Mouse (Mus musculus) ES-E14 (cell line): ENCODE data around the gene Ust. TPM values are rescaled to one million over a fixed set of nuclear protein-coding genes. Genes with fewer than 3 reads are reported as not detected.

Experiments used
- DNase-seq: peaks from one replicate; pipeline ENCODE4 v3.0.0-alpha.2; 2013; ENCODE audit warnings: low read depth, low spot score
- H3K27ac ChIP-seq: 2 replicates; pipeline ENCODE4 v1.5.1; 2012; ENCODE audit warnings: low read depth, mild to moderate bottlenecking, low read length, moderate library complexity, mixed read lengths; ENCODE audit not compliant: poor library complexity, insufficient read depth, severe bottlenecking
- H3K36me3 ChIP-seq: 2 replicates; pipeline ENCODE4 v1.6.1; 2012; ENCODE audit warnings: mild to moderate bottlenecking, low read length, moderate library complexity, mixed read lengths; ENCODE audit not compliant: control insufficient read depth, poor library complexity, insufficient read depth, severe bottlenecking
- H3K4me1 ChIP-seq, 2 experiments: fragments of 150-350 bp in 1 of 2; sonication (generic) in 1 of 2; 2 replicates each; pipeline ENCODE4 v1.6.1; 2012; ENCODE audit warnings: low read length in 2 of 2, mild to moderate bottlenecking in 1 of 2, mixed read lengths in 1 of 2; ENCODE audit not compliant: control insufficient read depth in 2 of 2, insufficient read depth in 2 of 2, poor library complexity in 1 of 2
- H3K4me3 ChIP-seq, 2 experiments: fragments of 150-350 bp in 1 of 2; sonication (generic) in 1 of 2; 2 replicates each; pipeline ENCODE4 v1.5.1; 2012; ENCODE audit warnings: low read length in 2 of 2, low read depth in 1 of 2, mild to moderate bottlenecking in 1 of 2, mixed read lengths in 1 of 2; ENCODE audit not compliant: insufficient read depth in 1 of 2, poor library complexity in 1 of 2, severe bottlenecking in 1 of 2
- H3K9ac ChIP-seq: 2 replicates; pipeline ENCODE4 v1.6.1; 2012; ENCODE audit warnings: low read depth, mild to moderate bottlenecking, low read length, mixed read lengths; ENCODE audit not compliant: poor library complexity, insufficient read depth, severe bottlenecking
- H3K9me3 ChIP-seq: fragments of 150-350 bp; sonication (generic); 2 replicates; pipeline ENCODE4 v1.6.1; 2012; ENCODE audit warnings: low read depth, mild to moderate bottlenecking, low read length; ENCODE audit not compliant: control insufficient read depth, insufficient read depth
- CHD2 ChIP-seq: IDR thresholded peaks from 2 replicates; pipeline ENCODE4 v1.6.1; 2014; ENCODE audit warnings: mild to moderate bottlenecking, low read depth, low read length, inconsistent platforms
- HCFC1 ChIP-seq: IDR thresholded peaks from 2 replicates; pipeline ENCODE4 v1.6.1; 2012; ENCODE audit warnings: low read length, inconsistent platforms, borderline replicate concordance; ENCODE audit not compliant: insufficient read depth
- MAFK ChIP-seq: IDR thresholded peaks from 2 replicates; pipeline ENCODE4 v1.6.1; 2014; ENCODE audit warnings: mild to moderate bottlenecking, low read depth, low read length, inconsistent platforms; ENCODE audit not compliant: insufficient read depth
- ZC3H11A ChIP-seq: IDR thresholded peaks from 2 replicates; pipeline ENCODE4 v1.6.1; 2012; ENCODE audit warnings: low read depth, mild to moderate bottlenecking, inconsistent platforms, low read length, borderline replicate concordance
- ZNF384 ChIP-seq: IDR thresholded peaks from 2 replicates; pipeline ENCODE4 v1.6.1; 2012; ENCODE audit warnings: low read depth, low read length, inconsistent platforms
- in situ Hi-C, 2 experiments: fragments of 600-800 bp; cut with MboI; formaldehyde crosslinking; loops; one replicate each; pipeline ENCODE4 v1.15.1; 2025; ENCODE audit warnings: low sequenced_read_pairs in 2 of 2, inconsistent platforms in 1 of 2; ENCODE audit not compliant: unreplicated experiment in 2 of 2
- total RNA-seq: library from RNA; depleted of rRNA; stranded (reverse); fragments of 300-350 nt; gene quantifications from 2 replicates; pipeline ENCODE4 v1.2.3, GENCODE M21; 2012

Gene Ust
- total RNA-seq, 1 experiment, result 4.9 TPM

DNA sequence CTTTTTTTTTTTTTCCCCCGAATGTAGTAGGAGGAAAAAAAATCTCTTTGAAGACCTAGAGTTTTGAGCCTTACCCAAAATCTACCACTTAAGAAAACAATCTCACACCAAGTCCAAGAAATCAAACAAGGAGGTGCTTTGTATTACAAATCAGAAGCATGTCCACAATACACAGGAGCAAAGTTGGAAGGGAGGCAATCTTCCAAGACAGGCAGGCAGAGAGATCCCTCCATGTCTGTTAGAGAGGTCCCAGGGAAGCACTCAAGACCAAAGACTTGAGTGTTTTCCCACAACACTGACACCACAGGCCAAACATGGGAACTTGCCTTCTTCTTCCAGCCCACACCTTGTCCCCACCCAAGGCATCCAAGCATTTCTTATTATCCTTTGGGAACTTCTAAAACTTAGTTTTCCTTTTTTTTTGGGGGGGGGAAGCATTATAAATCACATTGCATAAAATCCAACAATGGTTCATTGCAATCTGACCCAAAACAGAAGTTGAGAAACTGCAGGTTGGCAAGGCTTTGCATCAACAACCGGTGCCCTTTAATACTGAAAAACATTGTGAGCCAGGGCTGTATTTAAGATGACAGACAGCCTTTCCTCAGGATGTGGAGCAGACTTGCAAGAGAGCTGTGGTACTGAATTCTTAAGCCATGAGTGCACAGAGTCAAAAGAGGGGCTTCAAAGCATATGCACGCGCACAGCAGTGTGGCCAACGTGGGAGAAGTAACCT lies 49.8 kb downstream of the Ust start:
- Histone ChIP-seq H3K27ac (no peak overlapping the region), H3K4me1 (no peaks in the 10 kb centered on the region), H3K4me3 (no peak overlapping the region), H3K9ac (no peak overlapping the region), H3K36me3 (no peaks in the 10 kb centered on the region), H3K9me3 (no peaks in the 10 kb centered on the region)
- DNase-seq, result no peak
- no peak for TF ChIP-seq ZC3H11A
- TF ChIP-seq HCFC1, result no peak
- no peak for TF ChIP-seq ZNF384
- TF ChIP-seq MAFK, result no peak
- TF ChIP-seq CHD2, result no peak
- in situ Hi-C loops, result no loop called here

GRCm38 (mm10) chr10:8465918-8466317 lies 52.7 kb downstream of the Ust start:
- DNase-seq, result no peak
- H3K9ac ChIP-seq, result no peak overlapping the region
- in situ Hi-C loops, result no loop called here
- H3K36me3 ChIP-seq, result no peaks in the 10 kb centered on the region
- TF ChIP-seq CHD2 (no peak), MAFK (no peak), ZC3H11A (no peak), ZNF384 (no peak), HCFC1 (no peak)
- no peak overlapping the region for H3K4me3 ChIP-seq
- H3K9me3 ChIP-seq, result no peaks in the 10 kb centered on the region
- H3K4me1 ChIP-seq, result no peaks in the 10 kb centered on the region
- H3K27ac ChIP-seq, result no peak overlapping the region

GRCm38 (mm10) chr10:8465216-8465615 lies 53.4 kb downstream of the Ust start:
- H3K4me1 ChIP-seq, result no peaks in the 10 kb centered on the region
- DNase-seq, result no peak
- H3K9me3 ChIP-seq, result no peaks in the 10 kb centered on the region
- no peak overlapping the region for H3K4me3 ChIP-seq
- no peak overlapping the region for H3K27ac ChIP-seq
- in situ Hi-C loops, result no loop called here
- no peak overlapping the region for H3K9ac ChIP-seq
- TF ChIP-seq CHD2, result no peak
- no peak for TF ChIP-seq ZNF384
- TF ChIP-seq MAFK, result no peak
- no peak for TF ChIP-seq ZC3H11A
- no peak for TF ChIP-seq HCFC1
- no peaks in the 10 kb centered on the region for H3K36me3 ChIP-seq

DNA sequence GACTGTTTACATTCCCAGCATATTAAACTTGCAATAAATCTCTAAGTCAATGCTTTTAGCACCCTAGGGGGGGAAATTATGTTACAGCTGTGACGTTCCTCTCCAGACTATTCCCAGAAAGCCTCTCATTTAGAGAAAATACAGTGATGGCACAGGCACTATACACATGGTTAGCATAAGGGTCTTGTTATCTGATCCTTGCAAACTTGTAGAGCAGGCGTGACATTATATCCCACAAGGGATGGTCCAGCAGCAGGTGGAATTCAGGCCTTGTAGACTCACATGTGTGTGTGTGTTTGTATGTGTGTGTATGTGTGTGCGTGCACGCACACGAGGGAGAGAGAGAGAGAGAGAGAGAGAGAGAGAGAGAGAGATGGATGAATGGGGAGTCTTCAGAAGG lies 57.3 kb downstream of the Ust start:
- in situ Hi-C loops, result no loop called here
- H3K9me3 ChIP-seq, result no peaks in the 10 kb centered on the region
- DNase-seq, result no peak
- TF ChIP-seq HCFC1, result no peak
- no peak for TF ChIP-seq CHD2
- H3K4me3 ChIP-seq, result no peak overlapping the region
- H3K36me3 ChIP-seq, result no peaks in the 10 kb centered on the region
- no peaks in the 10 kb centered on the region for H3K4me1 ChIP-seq
- H3K27ac ChIP-seq, result no peak overlapping the region
- no peak overlapping the region for H3K9ac ChIP-seq

DNA sequence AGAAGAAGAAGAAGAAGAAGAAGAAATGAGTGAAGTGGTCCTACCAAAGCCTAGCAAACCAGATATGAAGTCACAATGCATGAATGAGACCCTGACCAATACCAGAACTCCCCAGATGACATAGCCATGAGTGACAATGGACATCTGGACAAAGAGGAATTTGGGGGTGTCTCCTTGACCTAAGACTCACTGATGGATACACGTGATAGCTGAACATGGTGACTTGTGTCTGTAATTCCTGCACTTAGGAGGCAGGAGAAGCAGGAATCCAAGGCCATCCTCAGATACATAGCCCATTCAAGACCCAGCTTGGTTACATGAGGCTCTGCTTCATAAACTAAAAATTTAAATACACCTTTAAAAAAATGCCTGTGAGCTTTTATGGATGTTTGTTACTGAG lies 63.9 kb downstream of the Ust start:
- DNase-seq, result peak; percentile 4
- in situ Hi-C loops, result no loop called here
- TF ChIP-seq HCFC1, result no peak

More for the DNA sequence above, 63.9 kb downstream of the Ust start:
- H3K4me1 ChIP-seq, result no peaks in the 10 kb centered on the region
- H3K9ac ChIP-seq, result no peak overlapping the region
- no peaks in the 10 kb centered on the region for H3K9me3 ChIP-seq
- no peaks in the 10 kb centered on the region for H3K36me3 ChIP-seq
- no peak overlapping the region for H3K4me3 ChIP-seq
- no peak overlapping the region for H3K27ac ChIP-seq
